Mouse (Mus musculus): ENCODE measurements around the gene Glmp.
"Not testable (repeated sequence)": the region's sequence is repeated elsewhere in the genome, so short reads cannot be mapped to it uniquely, and the experiment has no call there.

Gene Glmp

DNA sequence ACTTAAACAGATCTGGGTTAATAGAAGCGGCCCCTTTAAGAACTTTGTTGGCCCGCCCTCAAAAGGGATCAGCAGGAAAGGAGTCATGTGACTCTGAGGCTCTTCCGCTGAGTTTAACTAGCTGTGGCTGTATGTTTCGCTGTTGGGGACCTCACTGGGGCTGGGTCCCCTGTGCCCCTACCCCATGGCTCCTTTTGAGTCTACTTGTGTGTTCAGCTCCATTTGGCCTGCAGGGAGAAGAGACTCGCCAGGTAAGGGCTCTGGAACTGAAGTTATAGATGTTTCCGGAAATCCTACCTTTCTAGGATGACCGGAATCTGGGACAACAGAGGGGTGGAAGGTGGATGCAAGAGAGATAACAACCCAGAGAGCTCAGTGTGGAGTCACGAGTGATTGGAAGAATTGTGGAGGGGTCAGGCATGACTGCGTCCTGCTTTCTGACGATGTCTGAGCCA, at the start of gene Glmp:
Gene Glmp, plus strand, starts transcription at position 73 of the 455 bp plus-strand sequence.
- DNase-seq: peak; percentile 75

GRCm38 (mm10) chr3:88276121-88276520, 48.7 kb upstream of the Glmp start:
- DNase-seq: no peak

DNA sequence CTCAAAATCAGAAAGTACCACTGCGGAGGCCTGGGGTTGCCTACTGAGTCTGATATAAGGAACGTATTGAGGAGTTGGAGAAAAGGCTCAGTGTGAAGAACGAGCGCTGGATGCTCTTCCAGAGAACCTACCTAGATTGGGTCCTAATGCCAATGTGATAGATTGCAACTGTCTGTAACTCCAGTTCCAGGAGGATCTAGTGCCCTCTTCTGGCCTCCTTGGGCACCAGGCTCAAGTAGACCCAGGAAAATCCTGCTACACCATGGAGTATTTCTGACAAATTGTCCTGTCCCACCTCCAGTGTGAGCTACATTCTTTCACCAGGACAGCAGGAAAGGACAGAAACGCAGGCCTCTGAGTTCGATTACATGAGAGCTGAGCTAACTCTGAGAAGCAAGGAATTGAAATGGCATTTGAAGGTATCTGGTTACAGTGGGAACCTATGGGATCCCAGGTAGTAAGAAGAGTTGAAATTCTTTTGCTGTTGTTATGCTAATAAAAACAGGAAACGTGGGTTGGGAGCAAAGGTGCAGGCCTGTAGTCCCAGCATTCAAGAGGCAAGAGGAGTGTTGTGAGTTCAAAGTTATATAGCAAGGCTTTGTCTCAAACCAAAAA, 48.2 kb upstream of the Glmp start:
- peak; percentile 36 for DNase-seq

DNA sequence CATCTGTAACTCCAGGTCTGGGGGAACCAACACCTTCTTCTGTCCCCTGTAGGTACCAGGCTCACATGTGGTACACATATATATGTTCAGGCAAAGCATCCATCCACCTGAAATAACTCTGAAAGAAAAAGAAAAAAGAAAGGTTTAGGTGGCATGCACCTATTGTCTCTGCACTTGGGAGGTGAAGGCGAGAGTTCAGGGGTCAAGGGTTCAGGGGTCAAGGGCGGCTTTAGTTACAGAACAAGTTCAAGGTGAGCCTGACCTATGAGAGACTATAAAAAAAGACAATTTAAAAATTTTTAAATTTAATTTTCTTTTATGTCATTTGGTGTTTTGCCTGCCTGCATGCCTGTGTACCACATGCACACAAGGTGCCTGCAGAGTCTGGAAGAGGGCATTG, 44.8 kb upstream of the Glmp start:
- DNase-seq: no peak

- not testable (repeated sequence) for DNase-seq
Observed at GRCm38 (mm10) chr3:88281141-88281916, 43.5 kb upstream of the Glmp start.

- not testable (repeated sequence) for DNase-seq
Observed at GRCm38 (mm10) chr3:88284815-88285564, 39.8 kb upstream of the Glmp start.

DNA sequence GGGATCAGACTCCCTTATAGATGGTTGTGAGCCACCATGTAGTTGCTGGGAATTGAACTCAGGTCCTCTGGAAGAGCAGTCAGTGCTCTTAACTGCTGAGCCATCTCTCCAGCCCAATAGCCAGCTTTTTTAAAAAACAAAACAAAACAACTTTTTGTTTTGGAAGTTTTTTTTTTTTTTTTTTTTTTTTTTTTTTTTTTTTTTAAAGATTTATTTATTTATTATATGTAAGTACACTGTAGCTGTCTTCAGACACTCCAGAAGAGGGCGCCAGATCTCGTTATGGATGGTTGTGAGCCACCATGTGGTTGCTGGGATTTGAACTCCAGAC, 39.3 kb upstream of the Glmp start:
- DNase-seq: not testable (repeated sequence)

GRCm38 (mm10) chr3:88287110-88287509, 37.7 kb upstream of the Glmp start, which contains the start of gene Gm38392:
TSS of gene Gm38392 (minus strand) at chr3:88287210.
- DNase-seq: no peak

GRCm38 (mm10) chr3:88288133-88288713, 36.6 kb upstream of the Glmp start:
- DNase-seq: not testable (repeated sequence)

DNA sequence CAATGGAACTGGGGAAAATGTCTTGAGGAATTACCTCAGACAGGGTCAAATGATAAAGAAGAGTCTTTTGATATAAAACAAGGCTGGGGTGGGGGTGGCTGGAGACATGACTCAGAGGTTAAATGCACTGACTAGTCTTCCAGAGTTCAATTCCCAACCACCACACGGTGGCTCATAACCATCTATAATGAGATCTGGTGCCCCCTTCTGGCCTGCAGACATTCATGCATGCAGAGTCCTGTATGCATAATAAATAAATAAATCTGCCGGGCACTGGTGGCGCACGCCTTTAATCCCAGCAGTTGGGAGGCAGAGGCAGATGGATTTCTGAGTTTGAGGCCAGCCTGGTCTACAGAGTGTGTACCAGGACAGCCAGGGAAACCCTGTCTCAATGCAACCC, 32.9 kb upstream of the Glmp start:
- DNase-seq: peak; percentile 13

DNA sequence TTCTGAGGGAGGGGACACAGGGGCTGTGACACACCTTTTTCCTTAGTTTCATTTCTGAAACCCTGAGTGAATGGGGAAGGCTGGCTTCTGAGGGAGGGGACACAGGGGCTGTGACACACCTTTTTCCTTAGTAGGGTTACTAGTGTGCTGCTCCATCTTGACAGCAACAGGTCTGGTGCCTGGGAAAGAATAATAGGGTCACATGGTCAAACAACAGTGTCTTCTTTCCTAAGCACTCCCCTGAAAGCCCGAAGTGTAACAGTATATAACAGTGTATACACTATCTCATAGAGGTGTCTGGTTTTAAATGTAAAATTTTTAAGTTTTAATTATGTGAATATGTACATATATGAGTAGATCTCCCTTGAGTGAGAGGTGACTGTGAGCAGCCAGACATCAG, 29.6 kb upstream of the Glmp start:
- not testable (repeated sequence) for DNase-seq

GRCm38 (mm10) chr3:88296110-88296560, 28.7 kb upstream of the Glmp start:
- no peak for DNase-seq

GRCm38 (mm10) chr3:88296561-88297318, 28.1 kb upstream of the Glmp start, which contains the start of the genes Tsacc and Cct3:
TSS of gene Tsacc (minus strand) at chr3:88296999.
TSS of gene Cct3 (plus strand) at chr3:88297116.
- DNase-seq: peak; percentile 99

- DNase-seq: no peak
Observed at GRCm38 (mm10) chr3:88297321-88297851, 27.4 kb upstream of the Glmp start.

DNA sequence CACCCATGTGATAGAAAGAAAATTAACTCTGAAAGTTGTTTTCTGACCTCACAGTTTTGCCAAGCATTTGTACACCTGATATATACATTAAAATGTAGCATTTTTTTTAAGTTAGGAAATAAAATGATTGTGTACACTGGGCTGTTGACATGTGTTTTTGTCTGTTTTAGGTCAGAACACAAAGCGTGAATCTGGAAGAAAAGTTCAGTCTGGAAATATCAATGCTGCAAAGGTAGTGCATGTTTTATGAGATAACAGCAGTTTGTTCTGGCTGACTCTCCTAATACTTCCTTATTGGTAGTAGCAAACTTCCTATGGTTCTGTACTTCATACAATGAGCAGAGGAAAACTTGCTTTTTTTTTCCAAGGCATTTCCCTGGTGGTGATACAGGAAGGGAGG, 25.7 kb upstream of the Glmp start:
- no peak for DNase-seq

DNA sequence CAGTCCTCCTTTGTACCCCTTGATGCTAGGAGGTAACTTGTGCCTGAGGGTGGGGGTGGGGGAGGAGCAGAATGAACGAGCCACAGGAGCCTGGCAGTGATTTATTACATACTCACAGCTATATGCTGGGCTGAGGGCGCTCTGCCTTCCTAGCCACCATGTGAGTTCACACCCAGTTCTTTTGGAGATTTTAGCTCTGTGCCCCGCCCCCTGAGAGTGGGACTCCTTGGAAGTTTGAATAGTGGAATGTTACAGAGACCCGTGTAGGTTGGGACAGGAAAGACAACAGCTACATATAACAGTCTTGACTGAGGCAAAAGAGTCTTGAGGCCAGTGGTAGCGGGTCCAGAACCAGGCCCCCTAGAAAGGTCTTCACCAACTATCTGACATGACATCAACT, 4.1 kb downstream of the Glmp start:
- no peak for DNase-seq

- peak; percentile 46 for DNase-seq
Observed at GRCm38 (mm10) chr3:88331282-88331681, 6.5 kb downstream of the Glmp start.

- peak; percentile 50 for DNase-seq
Observed at GRCm38 (mm10) chr3:88334029-88334658, 9.3 kb downstream of the Glmp start.

GRCm38 (mm10) chr3:88334902-88335435, 10.1 kb downstream of the Glmp start:
- no peak for DNase-seq

DNA sequence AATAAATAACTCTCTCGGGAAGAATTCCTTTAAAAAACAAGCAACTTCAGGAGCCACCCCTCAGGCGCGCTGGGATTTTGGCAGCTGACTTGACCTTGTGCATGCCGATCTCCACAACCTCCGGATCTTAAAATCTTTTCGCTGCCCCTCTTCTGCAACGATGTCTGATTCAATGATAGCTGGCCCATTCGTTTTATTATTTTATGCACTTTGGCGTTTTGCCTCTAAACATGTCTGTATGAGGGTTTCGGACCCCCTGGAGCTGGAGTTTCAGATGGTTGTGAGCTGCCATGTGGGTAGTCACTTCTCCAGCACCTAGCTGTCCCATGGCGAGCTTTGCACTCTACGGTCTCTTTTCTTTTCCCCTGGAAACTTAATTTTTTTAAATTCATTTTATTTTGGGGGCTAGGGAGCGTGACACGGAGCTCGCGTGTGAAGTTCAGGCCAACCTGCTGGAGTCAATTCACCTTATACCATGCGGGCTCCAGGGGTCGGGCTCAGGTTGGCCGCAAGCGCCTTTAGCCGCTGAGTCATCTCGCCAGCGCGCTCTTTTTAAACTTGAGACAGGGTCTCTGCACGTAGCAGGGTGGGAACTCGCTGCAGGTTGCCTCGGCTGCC, 10.7 kb downstream of the Glmp start:
- DNase-seq: peak; percentile 29
